Mouse (Mus musculus): ENCODE data around the gene Fhad1.

The Fhad1 gene

GRCm38 (mm10) chr4:141981475-141981874, 33.4 kb downstream of the Fhad1 start:
- in situ Hi-C loops (cut with MboI; ENCODE audit: low sequenced_read_pairs), result no loop called here

- in situ Hi-C loops (cut with MboI; ENCODE audit: low sequenced_read_pairs), result no loop called here
These were observed 36.3 kb downstream of the Fhad1 start for GRCm38 (mm10) chr4:141978582-141978981.

GRCm38 (mm10) chr4:141977346-141977745, 37.5 kb downstream of the Fhad1 start:
- in situ Hi-C loops (cut with MboI; ENCODE audit: low sequenced_read_pairs), result no loop called here

- in situ Hi-C loops (cut with MboI; ENCODE audit: low sequenced_read_pairs), result no loop called here
These were observed 38.7 kb downstream of the Fhad1 start for GRCm38 (mm10) chr4:141976163-141976562.

- in situ Hi-C loops (cut with MboI; ENCODE audit: low sequenced_read_pairs), result no loop called here
These were observed 50.3 kb downstream of the Fhad1 start for GRCm38 (mm10) chr4:141964575-141964974.

- in situ Hi-C loops (cut with MboI; ENCODE audit: low sequenced_read_pairs), result no loop called here
These were observed 51.0 kb downstream of the Fhad1 start for GRCm38 (mm10) chr4:141963907-141964306.

GRCm38 (mm10) chr4:141962811-141963685, 51.8 kb downstream of the Fhad1 start:
- in situ Hi-C loops (cut with MboI; ENCODE audit: low sequenced_read_pairs), result no loop called here

GRCm38 (mm10) chr4:141960037-141960436, 54.8 kb downstream of the Fhad1 start:
- in situ Hi-C loops (cut with MboI; ENCODE audit: low sequenced_read_pairs), result no loop called here

- in situ Hi-C loops (cut with MboI; ENCODE audit: low sequenced_read_pairs), result no loop called here
These were observed 55.3 kb downstream of the Fhad1 start for GRCm38 (mm10) chr4:141959615-141960014.

GRCm38 (mm10) chr4:141958614-141959375, 56.1 kb downstream of the Fhad1 start:
- in situ Hi-C loops (cut with MboI; ENCODE audit: low sequenced_read_pairs), result no loop called here

- in situ Hi-C loops (cut with MboI; ENCODE audit: low sequenced_read_pairs), result no loop called here
These were observed 56.7 kb downstream of the Fhad1 start for GRCm38 (mm10) chr4:141958188-141958587.

- in situ Hi-C loops (cut with MboI; ENCODE audit: low sequenced_read_pairs), result no loop called here
These were observed 57.1 kb downstream of the Fhad1 start for GRCm38 (mm10) chr4:141957740-141958139.

- in situ Hi-C loops (cut with MboI; ENCODE audit: low sequenced_read_pairs), result no loop called here
These were observed 58.0 kb downstream of the Fhad1 start for GRCm38 (mm10) chr4:141956931-141957330.

- in situ Hi-C loops (cut with MboI; ENCODE audit: low sequenced_read_pairs), result no loop called here
These were observed 59.8 kb downstream of the Fhad1 start for GRCm38 (mm10) chr4:141954770-141955720.

GRCm38 (mm10) chr4:141953859-141954258, 61.0 kb downstream of the Fhad1 start:
- in situ Hi-C loops (cut with MboI; ENCODE audit: low sequenced_read_pairs), result no loop called here

- in situ Hi-C loops (cut with MboI; ENCODE audit: low sequenced_read_pairs), result no loop called here
These were observed 61.6 kb downstream of the Fhad1 start for GRCm38 (mm10) chr4:141953291-141953690.

GRCm38 (mm10) chr4:141952824-141953223, 62.1 kb downstream of the Fhad1 start:
- in situ Hi-C loops (cut with MboI; ENCODE audit: low sequenced_read_pairs), result no loop called here

- in situ Hi-C loops (cut with MboI; ENCODE audit: low sequenced_read_pairs), result no loop called here
These were observed 62.8 kb downstream of the Fhad1 start for GRCm38 (mm10) chr4:141952114-141952513.

- in situ Hi-C loops (cut with MboI; ENCODE audit: low sequenced_read_pairs), result no loop called here
These were observed 65.4 kb downstream of the Fhad1 start for GRCm38 (mm10) chr4:141949436-141949835.

- in situ Hi-C loops (cut with MboI; ENCODE audit: low sequenced_read_pairs), result no loop called here
These were observed 66.1 kb downstream of the Fhad1 start for GRCm38 (mm10) chr4:141948822-141949221.

GRCm38 (mm10) chr4:141942403-141942802, 72.5 kb downstream of the Fhad1 start:
- in situ Hi-C loops (cut with MboI; ENCODE audit: low sequenced_read_pairs), result no loop called here

All from CH12F3 (cell line).